Mouse (Mus musculus) thymus, adult 2 months (tissue): ENCODE measurements around the gene Sectm1b. TPM values are rescaled to one million over a fixed set of nuclear protein-coding genes. Genes with fewer than 3 reads are reported as not detected.

ENCODE experiments used
- DNase-seq: peaks from one replicate; pipeline ENCODE4 v3.0.0; 2021
- H3K27ac ChIP-seq: fragments of 200-500 bp; 2 replicates; pipeline ENCODE4 v1.5.1; 2012; ENCODE audit warnings: low read length, control low read depth; ENCODE audit not compliant: control insufficient read depth, insufficient read depth
- H3K27me3 ChIP-seq: fragments of 200-500 bp; 2 replicates; pipeline ENCODE4 v1.6.1; 2012; ENCODE audit warnings: mild to moderate bottlenecking, low read length, moderate library complexity, mixed read lengths; ENCODE audit not compliant: control insufficient read depth, insufficient read depth
- H3K36me3 ChIP-seq: fragments of 200-500 bp; 2 replicates; pipeline ENCODE4 v1.6.1; 2012; ENCODE audit warnings: mild to moderate bottlenecking, low read length, moderate library complexity; ENCODE audit not compliant: control insufficient read depth, insufficient read depth
- H3K4me1 ChIP-seq: fragments of 200-500 bp; replicated peaks from 2 replicates; pipeline ENCODE4 v1.6.1; 2012; ENCODE audit warnings: low read length; ENCODE audit not compliant: control insufficient read depth, insufficient read depth
- H3K4me3 ChIP-seq: fragments of 200-500 bp; 2 replicates; pipeline ENCODE4 v1.5.1; 2012; ENCODE audit warnings: mild to moderate bottlenecking, low read length, control low read depth, moderate library complexity; ENCODE audit not compliant: control insufficient read depth, insufficient read depth
- CTCF ChIP-seq: fragments of 200-500 bp; IDR thresholded peaks from 2 replicates; pipeline ENCODE4 v1.5.1; 2012; ENCODE audit warnings: mild to moderate bottlenecking, control low read depth, low read length, moderate library complexity, borderline replicate concordance; ENCODE audit not compliant: control insufficient read depth, poor library complexity, insufficient read depth; ENCODE audit errors: extremely low read depth
- POLR2A ChIP-seq: fragments of 200-500 bp; IDR thresholded peaks from 2 replicates; pipeline ENCODE4 v1.6.1; 2012; ENCODE audit warnings: mild to moderate bottlenecking, low read length, control low read depth, moderate library complexity; ENCODE audit not compliant: control insufficient read depth, poor library complexity, insufficient read depth; ENCODE audit errors: extremely low read depth
- WGBS: fragments of 180-500 bp; shearing (Covaris S2); methylation state at CpG from one replicate; pipeline ENCODE4 v1.1.7; 2018; 5-methylcytosine and 5-hydroxymethylcytosine counted together
- polyA plus RNA-seq: library from polyadenylated mRNA; depleted of rRNA; stranded (reverse); fragments of >200 nt; gene quantifications from 2 replicates; pipeline ENCODE4 v1.2.3, GENCODE M21; 2012

Gene Sectm1b
- polyA plus RNA-seq, 1 experiment: 1.2 TPM

GRCm38 (mm10) chr11:121101124-121101805, 37.9 kb upstream of the Sectm1b start:
- H3K4me3 ChIP-seq: no peak overlapping the region
- WGBS: 91% methylated on average over 4 of the region's 4 CpGs
- DNase-seq: no peak
- no peaks in the 10 kb centered on the region for H3K36me3 ChIP-seq
- TF ChIP-seq POLR2A: no peak
- TF ChIP-seq CTCF: no peak
- H3K27ac ChIP-seq: no peak overlapping the region
- H3K4me1 ChIP-seq: no peaks in the 10 kb centered on the region
- no peaks in the 10 kb centered on the region for H3K27me3 ChIP-seq

GRCm38 (mm10) chr11:121100692-121101091, 37.3 kb upstream of the Sectm1b start:
- WGBS: 33% methylated on average over 7 of the region's 7 CpGs
- Histone ChIP-seq H3K27ac (no peak overlapping the region), H3K4me3 (no peak overlapping the region), H3K36me3 (no peaks in the 10 kb centered on the region), H3K4me1 (no peaks in the 10 kb centered on the region), H3K27me3 (no peaks in the 10 kb centered on the region)
- TF ChIP-seq POLR2A (no peak), CTCF (no peak)
- DNase-seq: no peak

- Histone ChIP-seq H3K4me3 (no peak overlapping the region), H3K27ac (no peak overlapping the region)
- no peak for TF ChIP-seq CTCF
- no peak for TF ChIP-seq POLR2A
Observed at GRCm38 (mm10) chr11:121099762-121100161, 36.4 kb upstream of the Sectm1b start.

GRCm38 (mm10) chr11:121092606-121093585, 29.5 kb upstream of the Sectm1b start:
- Histone ChIP-seq H3K27ac (no peak overlapping the region), H3K36me3 (no peaks in the 10 kb centered on the region), H3K27me3 (no peaks in the 10 kb centered on the region), H3K4me3 (no peak overlapping the region), H3K4me1 (no peaks in the 10 kb centered on the region)
- WGBS: 74% methylated on average over 14 of the region's 14 CpGs
- TF ChIP-seq POLR2A: no peak
- no peak for TF ChIP-seq CTCF
- no peak for DNase-seq

More at GRCm38 (mm10) chr11:121099762-121100161, 36.4 kb upstream of the Sectm1b start:
- Histone ChIP-seq H3K27me3 (no peaks in the 10 kb centered on the region), H3K4me1 (no peaks in the 10 kb centered on the region), H3K36me3 (no peaks in the 10 kb centered on the region)
- 76% methylated on average over 7 of the region's 7 CpGs for WGBS
- DNase-seq: no peak

DNA sequence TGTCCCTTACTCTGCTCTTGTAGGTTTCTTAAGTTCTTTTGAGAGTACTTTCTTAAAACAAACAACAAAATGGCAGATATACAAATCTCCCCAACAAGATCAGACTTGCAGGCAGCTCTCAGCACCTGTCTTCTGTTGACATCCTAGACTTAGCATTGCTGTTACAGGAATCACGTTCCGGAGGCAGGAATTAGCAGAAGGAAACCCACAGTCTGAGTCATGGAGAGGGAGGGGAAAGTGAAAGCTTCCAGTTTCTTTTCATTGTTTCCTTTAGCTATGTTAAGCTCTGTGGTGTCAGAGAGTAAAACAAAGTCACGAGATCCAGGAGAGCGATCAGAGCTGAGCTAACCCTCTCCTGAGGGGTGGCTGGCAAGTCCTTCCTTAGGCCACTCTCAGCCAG, 27.6 kb upstream of the Sectm1b start:
- 78% methylated on average over 4 of the region's 4 CpGs for WGBS

DNA sequence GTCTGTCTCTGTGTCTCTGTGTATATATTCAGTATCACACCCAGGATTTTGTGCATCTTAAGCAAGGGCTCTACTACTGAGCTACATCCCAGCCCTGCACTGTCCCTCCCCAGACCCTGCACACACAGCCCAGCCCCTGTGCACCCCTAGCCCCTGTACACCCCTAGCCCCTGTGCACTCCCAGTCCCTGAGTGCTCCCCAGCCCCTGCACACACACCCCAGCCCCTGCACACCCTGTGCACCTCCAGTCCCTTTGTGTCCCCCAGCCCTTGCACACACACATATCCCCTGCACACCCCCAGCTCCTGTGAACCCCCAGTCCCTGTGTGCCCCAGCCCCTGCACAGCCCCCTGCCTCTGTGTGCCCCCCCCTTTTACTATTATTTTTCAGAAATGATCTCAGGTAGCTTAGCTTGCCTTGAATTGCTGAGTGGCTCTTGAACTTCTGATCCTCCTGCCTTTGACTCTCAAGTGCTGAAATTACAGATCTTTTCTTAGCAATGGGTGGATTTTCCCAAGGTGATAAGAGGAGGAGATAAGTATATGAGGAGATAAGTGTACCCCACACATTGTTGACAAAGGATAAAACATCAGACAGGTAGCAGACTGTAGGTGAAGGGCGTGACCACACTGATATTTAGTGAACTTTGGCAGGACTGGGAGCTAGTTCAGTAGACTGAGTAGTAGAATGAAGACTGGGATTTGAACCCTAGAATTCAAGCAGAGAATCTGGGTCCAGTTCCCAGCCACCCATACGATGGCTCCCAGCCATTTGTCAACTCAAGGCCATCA, 26.6 kb upstream of the Sectm1b start:
- H3K27ac ChIP-seq: no peak overlapping the region
- H3K36me3 ChIP-seq: no peaks in the 10 kb centered on the region
- WGBS: 93% methylated on average over 2 of the region's 2 CpGs
- no peak for TF ChIP-seq CTCF
- TF ChIP-seq POLR2A: no peak
- DNase-seq: no peak
- H3K27me3 ChIP-seq: no peaks in the 10 kb centered on the region
- no peak overlapping the region for H3K4me3 ChIP-seq
- H3K4me1 ChIP-seq: no peaks in the 10 kb centered on the region

More for the DNA sequence above, 27.6 kb upstream of the Sectm1b start:
- H3K27me3 ChIP-seq: no peaks in the 10 kb centered on the region
- TF ChIP-seq POLR2A: no peak
- TF ChIP-seq CTCF: no peak
- no peaks in the 10 kb centered on the region for H3K36me3 ChIP-seq
- DNase-seq: no peak
- H3K4me3 ChIP-seq: no peak overlapping the region
- H3K27ac ChIP-seq: no peak overlapping the region
- H3K4me1 ChIP-seq: no peaks in the 10 kb centered on the region
